Mouse (Mus musculus) adrenal gland, postnatal 14 days (tissue): ENCODE measurements around the gene Rps6ka5. TPM values are rescaled to one million over a fixed set of nuclear protein-coding genes. Genes with fewer than 3 reads are reported as not detected.

Source experiments
- DNase-seq: peaks from one replicate; pipeline ENCODE4 v3.0.0; 2021; ENCODE audit warnings: mixed read lengths
- total RNA-seq: library from RNA; stranded (reverse); gene quantifications from 2 replicates; pipeline ENCODE4 v1.2.3, GENCODE M21; 2021

Gene Rps6ka5
- total RNA-seq, 1 experiment from 2014 or later = 11.2 TPM

- peak; percentile 100 for DNase-seq
These were observed 2.0 kb downstream of the Rps6ka5 start for GRCm38 (mm10) chr12:100724606-100725457.

- no peak for DNase-seq
These were observed 2.6 kb downstream of the Rps6ka5 start for GRCm38 (mm10) chr12:100724182-100724581.

GRCm38 (mm10) chr12:100720801-100721200, 6.0 kb downstream of the Rps6ka5 start:
- DNase-seq = no peak

GRCm38 (mm10) chr12:100717446-100717845, 9.3 kb downstream of the Rps6ka5 start:
- no peak for DNase-seq

GRCm38 (mm10) chr12:100716969-100717368, 9.8 kb downstream of the Rps6ka5 start:
- no peak for DNase-seq

- no peak for DNase-seq
These were observed 15.0 kb downstream of the Rps6ka5 start for GRCm38 (mm10) chr12:100711819-100712218.

GRCm38 (mm10) chr12:100711116-100711691, 15.6 kb downstream of the Rps6ka5 start:
- no peak for DNase-seq

GRCm38 (mm10) chr12:100710432-100710831, 16.4 kb downstream of the Rps6ka5 start:
- no peak for DNase-seq

GRCm38 (mm10) chr12:100707312-100707711, 19.5 kb downstream of the Rps6ka5 start:
- no peak for DNase-seq

- DNase-seq = no peak
These were observed 21.6 kb downstream of the Rps6ka5 start for GRCm38 (mm10) chr12:100705057-100705722.

GRCm38 (mm10) chr12:100698019-100698418, 28.8 kb downstream of the Rps6ka5 start:
- no peak for DNase-seq

- DNase-seq = no peak
These were observed 30.2 kb downstream of the Rps6ka5 start for GRCm38 (mm10) chr12:100696621-100697020.

- no peak for DNase-seq
These were observed 31.5 kb downstream of the Rps6ka5 start for GRCm38 (mm10) chr12:100695252-100695651.

GRCm38 (mm10) chr12:100692208-100692607, 34.6 kb downstream of the Rps6ka5 start:
- DNase-seq = no peak

- no peak for DNase-seq
These were observed 36.3 kb downstream of the Rps6ka5 start for GRCm38 (mm10) chr12:100690444-100690843.

GRCm38 (mm10) chr12:100688177-100688576, 38.6 kb downstream of the Rps6ka5 start:
- no peak for DNase-seq

GRCm38 (mm10) chr12:100687001-100687400, 39.8 kb downstream of the Rps6ka5 start:
- DNase-seq = no peak

- DNase-seq = no peak
These were observed 45.0 kb downstream of the Rps6ka5 start for GRCm38 (mm10) chr12:100681752-100682151.

GRCm38 (mm10) chr12:100681241-100681640, 45.5 kb downstream of the Rps6ka5 start:
- peak; percentile 16 for DNase-seq

- no peak for DNase-seq
These were observed 46.1 kb downstream of the Rps6ka5 start for GRCm38 (mm10) chr12:100680676-100681075.

GRCm38 (mm10) chr12:100670647-100671199, 56.1 kb downstream of the Rps6ka5 start:
- DNase-seq = no peak

GRCm38 (mm10) chr12:100665294-100665693, 61.5 kb downstream of the Rps6ka5 start:
- DNase-seq = no peak

GRCm38 (mm10) chr12:100660076-100660475, 66.7 kb downstream of the Rps6ka5 start:
- DNase-seq = no peak
